Mouse (Mus musculus): ENCODE results near the gene Ptov1.

- TF ChIP-seq EP300 (IDR thresholded peaks at IDR 0.05; ENCODE audit: low read depth) = no peak; the same call in 1 of the 2 replicates
- no peak for TF ChIP-seq CTCF (IDR thresholded peaks at IDR 0.05; ENCODE audit: low read depth)
These were observed 15.1 kb downstream of the Ptov1 start for GRCm38 (mm10) chr7:44854356-44855031.
